Mouse (Mus musculus) spleen, adult 2 months (tissue): ENCODE measurements around the gene Nat8f1. TPM values are rescaled to one million over a fixed set of nuclear protein-coding genes. Genes with fewer than 3 reads are reported as not detected.
"Not testable (repeated sequence)": the region's sequence is repeated elsewhere in the genome, so short reads cannot be mapped to it uniquely, and the experiment has no call there.

Source experiments
- DNase-seq, 2 experiments: peaks; one replicate each; pipeline versions ENCODE4 v3.0.0 to v3.0.0-alpha.2; 2012 to 2021; ENCODE audit warnings: low spot score in 2 of 2, low read depth in 1 of 2
- H3K27ac ChIP-seq: fragments of 200-500 bp; 2 replicates; pipeline ENCODE4 v1.5.1; 2012; ENCODE audit warnings: low read length, inconsistent platforms; ENCODE audit not compliant: insufficient read depth
- H3K27me3 ChIP-seq: fragments of 200-500 bp; 2 replicates; pipeline ENCODE4 v1.6.1; 2012; ENCODE audit warnings: mild to moderate bottlenecking, moderate library complexity, low read length, inconsistent platforms; ENCODE audit not compliant: control insufficient read depth, insufficient read depth
- H3K36me3 ChIP-seq: fragments of 200-500 bp; 2 replicates; pipeline ENCODE4 v1.6.1; 2012; ENCODE audit warnings: mild to moderate bottlenecking, low read length, inconsistent platforms; ENCODE audit not compliant: control insufficient read depth, insufficient read depth
- H3K4me1 ChIP-seq: fragments of 200-500 bp; 2 replicates; pipeline ENCODE4 v1.6.1; 2011; ENCODE audit warnings: inconsistent platforms; ENCODE audit not compliant: control insufficient read depth, insufficient read depth, insufficient read length
- H3K4me3 ChIP-seq: fragments of 200-500 bp; 2 replicates; pipeline ENCODE4 v1.5.1; 2011; ENCODE audit warnings: mild to moderate bottlenecking, inconsistent platforms; ENCODE audit not compliant: insufficient read depth, insufficient read length; ENCODE audit errors: extremely low read depth
- CTCF ChIP-seq: fragments of 200-500 bp; IDR thresholded peaks from 2 replicates; pipeline ENCODE4 v1.5.1; 2011; ENCODE audit warnings: mild to moderate bottlenecking, inconsistent platforms; ENCODE audit not compliant: insufficient read depth, insufficient read length, insufficient replicate concordance; ENCODE audit errors: extremely low read depth
- POLR2A ChIP-seq: fragments of 200-500 bp; IDR thresholded peaks from 2 replicates; pipeline ENCODE4 v1.6.1; 2011; ENCODE audit warnings: low read depth, low read length, inconsistent platforms
- WGBS: fragments of 180-500 bp; shearing (Covaris S2); methylation state at CpG from one replicate; pipeline ENCODE4 v1.1.7; 2018; 5-methylcytosine and 5-hydroxymethylcytosine counted together
- polyA plus RNA-seq: library from polyadenylated mRNA; depleted of rRNA; stranded (reverse); fragments of >200 nt; gene quantifications from 2 replicates; pipeline ENCODE4 v1.2.3, GENCODE M21; 2012; rRNA removed

The Nat8f1 gene
- 8.1 and 8.6 TPM in 2 replicates for polyA plus RNA-seq

GRCm38 (mm10) chr6:85915539-85916513, at the start of gene Nat8f1:
Nat8f1 (minus strand) TSS chr6:85915687.
- TF ChIP-seq CTCF (peak; percentile 16; the same call in 1 of the 2 replicates), POLR2A (peak; percentile 17; the same call in 1 of the 2 replicates)
- H3K27me3 ChIP-seq, H3K36me3 ChIP-seq, H3K4me1 ChIP-seq: not testable (repeated sequence)
- peak; percentile 74 to 77 for DNase-seq
- Histone ChIP-seq H3K4me3 (peak within 1 kb of the TSS; percentile 90), H3K27ac (peak within 1 kb of the TSS; percentile 93)
- WGBS: 1% methylated on average over 58 of the region's 61 CpGs

GRCm38 (mm10) chr6:85961101-85962091, 45.9 kb upstream of the Nat8f1 start, which contains the start of gene Dusp11:
Dusp11 (minus strand) TSS chr6:85961667.
- Histone ChIP-seq H3K4me1 (peaks cover 5% of the 10 kb centered on the region), H3K27me3 (no peaks in the 10 kb centered on the region), H3K27ac (peak within 1 kb of the TSS; percentile 97), H3K36me3 (peaks cover 6% of the 10 kb centered on the region), H3K4me3 (peak within 1 kb of the TSS; percentile 91)
- TF ChIP-seq POLR2A: peak; percentile 81
- TF ChIP-seq CTCF: no peak
- peak; percentile 84 to 90 for DNase-seq
- under 1% methylated on average over 70 of the region's 70 CpGs for whole genome bisulfite sequencing

- TF ChIP-seq POLR2A (no peak), CTCF (no peak)
- Histone ChIP-seq H3K36me3 (peaks cover 27% of the 10 kb centered on the region), H3K27me3 (no peaks in the 10 kb centered on the region), H3K27ac (no peak overlapping the region), H3K4me1 (peaks cover 2% of the 10 kb centered on the region), H3K4me3 (no peak overlapping the region)
- DNase-seq: no peak
- WGBS: 93% methylated on average over 3 of the region's 3 CpGs
Measured at GRCm38 (mm10) chr6:85957581-85957980, 42.1 kb upstream of the Nat8f1 start.

- no peak for DNase-seq
- no peaks in the 10 kb centered on the region for H3K4me1 ChIP-seq
- peaks cover 64% of the 10 kb centered on the region for H3K36me3 ChIP-seq
- no peak for TF ChIP-seq POLR2A
- no peak for TF ChIP-seq CTCF
- H3K27ac ChIP-seq: no peak overlapping the region
- H3K27me3 ChIP-seq: no peaks in the 10 kb centered on the region
- WGBS: 86% methylated on average over 6 of the region's 6 CpGs
- H3K4me3 ChIP-seq: no peak overlapping the region
Measured at GRCm38 (mm10) chr6:85948549-85948948, 33.1 kb upstream of the Nat8f1 start.

- DNase-seq: no peak
- H3K36me3 ChIP-seq: peaks cover 29% of the 10 kb centered on the region
- no peak overlapping the region for H3K27ac ChIP-seq
- H3K27me3 ChIP-seq: no peaks in the 10 kb centered on the region
- no peak for TF ChIP-seq POLR2A
- TF ChIP-seq CTCF: no peak
- H3K4me3 ChIP-seq: no peak overlapping the region
- 95% methylated on average over 3 of the region's 3 CpGs for WGBS
- H3K4me1 ChIP-seq: no peaks in the 10 kb centered on the region
Measured at GRCm38 (mm10) chr6:85942469-85942868, 27.0 kb upstream of the Nat8f1 start.

GRCm38 (mm10) chr6:85938701-85939100, 23.2 kb upstream of the Nat8f1 start:
- no peak for DNase-seq
- Histone ChIP-seq H3K27me3 (no peaks in the 10 kb centered on the region), H3K36me3 (peaks cover 3% of the 10 kb centered on the region; the same call in 1 of the 2 replicates), H3K4me3 (no peak overlapping the region), H3K4me1 (no peaks in the 10 kb centered on the region), H3K27ac (no peak overlapping the region)
- TF ChIP-seq CTCF: no peak
- TF ChIP-seq POLR2A: no peak
- 88% methylated on average over 10 of the region's 10 CpGs for WGBS
